Mouse (Mus musculus) embryo, embryonic 9.5 days (tissue): Measurements from ENCODE around the gene Card10.
A peak's percentile ranks its signal among the peaks of the same experiment; 100 is the strongest.

Experiments used
- DNase-seq: peaks from one replicate; pipeline ENCODE4 v3.0.0-alpha.2; 2017; ENCODE audit errors: extremely low spot score

Gene Card10

GRCm38 (mm10) chr15:78834233-78835005 lies 31.6 kb upstream of the Card10 start:
- DNase-seq, result no peak

GRCm38 (mm10) chr15:78833582-78833981 lies 30.7 kb upstream of the Card10 start:
- no peak for DNase-seq

- DNase-seq, result no peak
These were observed 29.9 kb upstream of the Card10 start for GRCm38 (mm10) chr15:78832701-78833123.

GRCm38 (mm10) chr15:78831720-78832657 lies 29.1 kb upstream of the Card10 start:
- DNase-seq, result no peak

GRCm38 (mm10) chr15:78830742-78831719 lies 28.2 kb upstream of the Card10 start:
- DNase-seq, result no peak

- DNase-seq, result no peak
These were observed 26.8 kb upstream of the Card10 start for GRCm38 (mm10) chr15:78829636-78830035.

GRCm38 (mm10) chr15:78828315-78828714 lies 25.5 kb upstream of the Card10 start:
- DNase-seq, result no peak

GRCm38 (mm10) chr15:78826213-78827204 lies 23.7 kb upstream of the Card10 start:
- DNase-seq, result peak; percentile 79

GRCm38 (mm10) chr15:78816074-78816391 lies 13.2 kb upstream of the Card10 start:
- no peak for DNase-seq

- DNase-seq, result no peak
These were observed 12.7 kb upstream of the Card10 start for GRCm38 (mm10) chr15:78815314-78816073.

- DNase-seq, result no peak
These were observed 10.8 kb upstream of the Card10 start for GRCm38 (mm10) chr15:78813603-78814002.

GRCm38 (mm10) chr15:78810146-78810545 lies 7.3 kb upstream of the Card10 start:
- DNase-seq, result no peak

GRCm38 (mm10) chr15:78809739-78810138 lies 6.9 kb upstream of the Card10 start:
- no peak for DNase-seq

GRCm38 (mm10) chr15:78808980-78809379 lies 6.1 kb upstream of the Card10 start:
- no peak for DNase-seq

- no peak for DNase-seq
These were observed 4.3 kb upstream of the Card10 start for GRCm38 (mm10) chr15:78807141-78807540.

GRCm38 (mm10) chr15:78806614-78807013 lies 3.8 kb upstream of the Card10 start:
- no peak for DNase-seq

GRCm38 (mm10) chr15:78805351-78805750 lies 2.5 kb upstream of the Card10 start:
- no peak for DNase-seq

GRCm38 (mm10) chr15:78804326-78804725 lies 1.5 kb upstream of the Card10 start:
- no peak for DNase-seq

- no peak for DNase-seq
These were observed 658 bp upstream of the Card10 start for GRCm38 (mm10) chr15:78803499-78803900.
